Mouse (Mus musculus): Measurements from ENCODE around the gene Rab27a.

Rab27a gene

DNA sequence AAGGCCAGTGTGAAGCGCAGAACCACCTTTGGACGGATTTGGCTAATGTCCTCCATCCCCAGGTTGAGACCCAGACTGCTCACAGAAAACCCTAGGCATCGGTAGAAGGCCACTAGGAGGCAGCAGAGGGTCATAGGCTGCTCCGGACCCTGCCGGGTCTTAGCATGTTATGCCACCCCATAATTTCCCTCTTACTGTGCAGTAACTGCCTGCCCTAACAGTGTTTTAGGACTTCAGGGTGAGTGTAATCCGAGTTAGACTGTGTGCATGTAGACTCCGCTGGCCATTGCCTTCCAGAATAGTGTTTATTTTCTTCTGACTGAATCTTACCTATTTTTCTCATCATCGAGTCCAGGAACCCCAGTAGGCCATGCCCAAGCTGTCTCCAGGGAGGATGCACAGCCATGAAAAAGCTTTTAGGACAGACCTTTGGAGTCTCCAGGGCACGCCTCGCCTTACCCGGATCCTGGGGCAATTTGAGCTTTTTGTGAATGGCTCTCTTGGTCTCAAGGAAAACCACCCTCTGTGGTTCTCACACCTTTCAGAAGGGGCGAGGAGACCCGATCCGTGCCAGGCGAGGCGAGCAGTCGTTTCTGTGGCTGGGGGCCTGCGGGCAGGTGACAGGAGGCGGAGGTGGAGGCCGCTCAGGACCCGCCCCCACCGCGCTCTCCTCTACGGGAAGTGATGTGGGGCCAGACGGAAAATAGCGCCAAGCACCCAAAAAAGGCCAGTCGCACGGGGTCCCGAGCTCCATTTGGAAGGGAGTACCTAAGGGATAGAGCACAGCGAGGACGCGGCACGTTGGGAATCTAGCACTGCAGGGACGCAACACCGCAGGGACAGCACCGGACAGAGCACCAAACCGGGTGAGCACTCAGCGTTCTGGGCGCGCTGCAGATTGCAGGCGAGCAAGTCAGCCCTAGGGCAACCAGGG lies at the start of gene Rab27a:
Gene Rab27a, plus strand, starts transcription at position 709 of the 934 bp plus-strand sequence.
- peak; percentile 59 to 77 for DNase-seq (ENCODE audit: low spot score in 2 of 2)

DNA sequence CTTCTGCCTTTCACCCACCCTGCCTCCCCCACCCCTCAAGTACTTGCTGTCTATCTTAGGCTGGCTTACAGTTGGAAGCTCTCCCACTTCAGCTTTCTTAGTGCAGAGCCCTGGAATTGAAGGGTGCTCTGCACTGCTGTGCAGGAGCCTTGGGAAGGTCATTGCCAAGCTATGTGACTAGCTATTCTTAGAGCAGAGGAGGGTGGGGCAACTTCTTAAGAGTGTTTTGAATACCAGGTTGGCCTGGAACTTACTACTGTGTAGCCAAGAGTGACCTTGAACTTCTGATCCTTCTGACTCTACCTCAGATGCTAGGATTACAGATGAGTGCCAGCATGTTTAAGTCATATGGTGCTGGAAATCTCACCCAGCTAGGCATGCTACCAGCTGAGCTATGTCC lies 48.5 kb upstream of the Rab27a start:
- no peak for DNase-seq (ENCODE audit: low spot score in 2 of 2)

DNA sequence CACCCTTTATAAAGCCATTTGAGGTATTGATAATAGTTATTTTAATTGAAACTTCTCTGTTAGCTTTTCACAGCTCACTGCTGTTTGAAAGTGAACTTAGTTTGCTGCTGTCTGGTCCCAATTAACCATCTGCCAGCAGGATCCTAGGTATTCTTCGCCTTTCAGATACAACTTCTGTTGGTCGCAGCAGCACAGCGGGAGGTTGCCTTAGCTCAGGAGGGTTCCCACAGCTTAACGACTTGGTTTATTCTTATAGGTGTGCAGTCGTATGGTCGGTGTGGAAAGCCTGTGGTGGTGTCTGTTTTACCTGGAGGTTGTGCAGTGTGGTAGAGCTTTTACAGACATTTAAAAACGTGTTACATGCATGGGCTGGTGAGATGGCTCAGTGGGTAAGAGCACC lies 47.8 kb upstream of the Rab27a start:
- no peak for DNase-seq (ENCODE audit: low spot score in 2 of 2)

DNA sequence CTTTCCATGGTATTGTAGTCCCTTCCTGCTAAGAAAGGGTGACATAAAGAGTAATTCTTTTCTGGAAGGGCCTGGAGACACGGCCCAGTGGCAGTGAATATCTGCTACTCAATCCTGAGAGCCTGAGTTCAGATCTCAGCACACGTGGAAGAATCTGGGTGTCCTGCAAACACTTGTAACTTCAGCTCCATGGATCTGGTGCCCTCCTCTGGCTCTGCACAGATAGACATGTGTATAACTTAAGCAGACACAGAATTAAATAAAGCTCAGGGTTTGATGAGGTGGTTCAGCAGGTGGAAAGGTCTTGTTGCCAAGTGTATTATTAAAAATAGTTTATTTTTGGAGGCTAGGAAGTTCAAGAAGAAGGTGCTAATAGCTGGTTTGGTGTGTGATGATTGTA lies 44.2 kb upstream of the Rab27a start:
- DNase-seq (ENCODE audit: low spot score in 2 of 2) = no peak

DNA sequence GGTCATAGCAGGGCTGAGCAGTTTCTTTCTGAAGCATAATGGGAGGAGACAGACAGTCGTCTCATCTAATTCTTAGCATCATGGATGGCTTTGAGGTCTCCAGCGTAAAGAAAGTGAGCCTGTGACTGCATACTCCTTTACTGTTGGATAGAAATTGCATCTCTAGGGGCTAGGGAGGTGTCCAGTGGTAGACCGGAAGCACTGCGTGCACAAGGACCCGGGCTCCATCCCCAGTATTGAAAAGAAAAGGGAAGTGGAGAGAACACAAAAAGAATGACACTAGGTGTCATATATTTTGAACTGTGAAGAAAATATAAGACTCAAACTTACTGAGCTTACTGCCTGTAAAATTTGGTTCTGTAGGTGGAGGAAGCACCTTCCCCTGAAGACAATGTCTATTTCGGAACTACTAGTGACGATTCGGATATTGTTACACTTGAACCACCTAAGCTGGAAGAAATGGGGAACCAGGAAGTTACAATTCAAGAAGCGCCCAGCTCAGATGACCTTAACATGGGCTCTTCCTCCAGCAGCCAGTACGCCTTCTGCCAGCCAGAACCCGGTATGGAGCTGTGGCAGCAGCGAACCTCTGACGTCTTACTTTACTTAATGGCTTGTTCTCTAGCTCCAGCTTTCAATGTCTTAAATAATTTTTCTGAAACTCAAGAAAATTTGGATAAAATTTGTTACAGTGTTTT lies 43.2 kb upstream of the Rab27a start:
- DNase-seq (ENCODE audit: low spot score in 2 of 2) = no peak

DNA sequence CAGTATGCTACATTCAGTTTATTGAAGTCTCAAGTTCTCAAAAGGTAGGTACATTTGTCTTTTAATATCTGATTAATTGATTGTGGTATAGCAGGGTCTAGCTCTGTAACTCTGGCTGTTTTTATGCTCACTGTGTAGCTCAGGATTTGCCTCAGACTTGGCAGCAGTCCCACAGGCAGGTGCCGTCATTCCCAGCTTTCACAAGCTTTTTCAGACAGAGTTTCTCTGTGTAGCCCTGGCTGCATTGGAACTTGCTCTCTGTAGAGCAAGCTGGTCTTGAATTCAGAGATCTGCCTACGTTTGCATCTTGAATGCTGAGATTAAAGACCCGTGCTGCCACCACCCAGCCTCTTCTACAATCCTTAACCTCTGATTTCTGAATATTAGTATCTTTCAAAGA lies 42.5 kb upstream of the Rab27a start:
- no peak for DNase-seq (ENCODE audit: low spot score in 2 of 2)

DNA sequence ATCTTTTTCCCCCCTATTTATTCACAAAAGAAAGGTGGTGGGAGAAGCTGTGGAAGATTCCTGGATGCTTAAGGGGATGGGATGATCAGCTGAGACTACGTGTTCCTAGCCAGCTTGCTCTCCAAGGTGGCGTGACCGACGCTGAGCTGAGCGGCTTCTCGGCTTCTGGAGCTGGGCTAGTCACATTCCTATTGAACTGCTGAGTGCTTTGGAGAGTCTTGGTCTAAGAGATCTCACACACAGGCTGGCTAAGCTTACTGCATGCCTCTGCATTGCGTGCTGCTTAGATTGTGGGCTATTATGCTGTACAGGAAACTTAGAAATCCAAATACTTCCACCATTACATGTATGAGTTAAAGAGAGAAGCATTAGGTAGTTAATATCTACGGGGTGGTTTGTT lies 40.6 kb upstream of the Rab27a start:
- no peak for DNase-seq (ENCODE audit: low spot score in 2 of 2)

DNA sequence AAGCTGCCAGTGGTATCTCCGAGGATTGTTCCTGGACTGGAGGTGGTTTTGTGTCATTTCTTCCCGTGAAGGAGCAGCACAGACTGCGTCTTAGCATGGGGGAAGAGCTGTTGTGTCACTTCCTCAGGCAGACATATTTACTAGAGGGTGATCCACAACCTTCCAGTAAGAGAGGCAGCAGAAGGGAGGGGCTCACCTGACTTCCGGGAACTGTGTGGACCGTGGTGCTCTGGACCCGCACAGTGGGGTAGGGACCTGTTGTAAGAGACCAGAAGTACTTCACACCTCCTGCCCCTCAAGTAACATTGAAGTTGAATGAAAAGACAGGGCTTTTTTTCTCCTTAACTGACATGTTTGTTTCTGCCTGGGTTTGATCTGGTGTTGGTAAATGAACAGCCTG lies 39.5 kb upstream of the Rab27a start:
- DNase-seq (ENCODE audit: low spot score in 2 of 2) = no peak

DNA sequence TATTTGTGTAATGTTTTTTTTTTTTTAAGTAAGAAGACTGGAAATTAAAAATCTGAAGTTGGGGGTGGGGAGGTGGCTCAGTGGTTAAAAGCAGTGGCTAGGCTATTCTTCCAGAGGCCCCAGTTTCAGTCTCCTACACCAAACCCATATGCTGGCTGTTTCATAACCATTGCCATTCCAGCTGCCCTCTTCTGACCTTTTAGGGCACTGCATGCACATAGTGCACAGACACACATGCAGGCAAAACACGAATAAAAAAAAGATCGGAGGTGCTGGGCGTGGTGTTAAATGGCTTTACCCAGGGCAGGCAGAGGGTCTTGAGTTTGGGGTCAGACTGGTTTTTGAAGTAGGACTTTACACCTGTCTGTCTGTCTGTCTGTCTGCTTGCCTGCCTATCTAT lies 38.5 kb upstream of the Rab27a start:
- no peak for DNase-seq (ENCODE audit: low spot score in 2 of 2)

DNA sequence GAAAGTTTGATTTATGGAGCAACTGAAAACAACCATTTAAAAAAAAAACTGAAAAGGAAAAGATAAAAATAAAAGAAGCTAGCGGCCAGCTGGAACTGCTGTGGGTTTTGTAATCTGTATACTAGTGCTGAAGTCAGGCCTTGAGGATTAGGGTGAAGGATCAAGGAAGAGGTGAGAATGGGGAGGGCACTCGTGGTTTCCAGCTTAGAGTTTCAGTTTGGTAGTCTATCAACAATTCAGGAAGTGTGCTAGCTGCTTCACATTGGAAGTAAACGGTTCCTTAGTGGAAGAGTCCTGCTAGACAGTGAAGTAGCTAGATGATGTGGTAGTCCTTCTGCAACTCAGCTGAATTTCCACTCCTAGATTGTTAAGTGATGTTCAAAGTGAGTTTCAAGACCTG lies 36.3 kb upstream of the Rab27a start:
- no peak for DNase-seq (ENCODE audit: low spot score in 2 of 2)

DNA sequence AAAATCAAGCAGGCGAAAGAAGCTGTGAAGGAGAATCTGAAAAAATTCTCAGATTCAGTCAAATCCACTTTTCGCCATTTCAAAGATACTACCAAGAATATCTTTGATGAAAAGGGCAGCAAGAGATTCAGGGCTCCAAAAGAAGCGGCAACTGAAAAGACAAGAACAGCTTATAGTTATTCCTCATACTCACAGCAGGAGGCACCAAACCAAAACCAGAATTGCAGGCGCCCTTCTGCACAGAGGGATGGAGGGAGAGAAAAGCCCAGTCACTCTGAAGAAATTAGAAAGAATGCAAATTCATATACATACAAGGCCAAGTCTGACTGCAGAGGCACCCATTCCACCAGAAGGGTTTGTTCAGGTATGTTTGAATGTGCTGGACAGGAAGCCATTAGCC lies 32.0 kb upstream of the Rab27a start:
- DNase-seq (ENCODE audit: low spot score in 2 of 2) = no peak

DNA sequence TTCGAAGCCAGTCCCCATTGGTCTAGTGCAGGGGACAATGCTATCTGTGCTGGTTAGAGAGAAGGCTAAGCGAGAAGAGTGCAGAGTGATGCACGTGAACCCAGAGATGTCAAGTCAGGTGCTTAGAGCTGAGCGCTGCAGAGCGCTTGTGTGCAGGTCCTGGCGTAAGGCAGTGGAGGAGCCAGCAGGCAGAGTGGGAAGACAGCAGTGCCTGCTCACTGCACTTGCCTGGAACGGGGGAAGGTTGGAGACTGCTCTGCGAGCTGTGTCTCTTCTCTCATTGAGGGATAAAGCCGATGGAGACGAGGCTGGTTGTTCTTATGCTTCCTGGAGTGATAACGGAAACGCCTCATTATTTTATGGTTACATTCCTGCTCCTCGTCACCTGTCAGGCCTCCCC lies 29.9 kb upstream of the Rab27a start:
- no peak for DNase-seq (ENCODE audit: low spot score in 2 of 2)

DNA sequence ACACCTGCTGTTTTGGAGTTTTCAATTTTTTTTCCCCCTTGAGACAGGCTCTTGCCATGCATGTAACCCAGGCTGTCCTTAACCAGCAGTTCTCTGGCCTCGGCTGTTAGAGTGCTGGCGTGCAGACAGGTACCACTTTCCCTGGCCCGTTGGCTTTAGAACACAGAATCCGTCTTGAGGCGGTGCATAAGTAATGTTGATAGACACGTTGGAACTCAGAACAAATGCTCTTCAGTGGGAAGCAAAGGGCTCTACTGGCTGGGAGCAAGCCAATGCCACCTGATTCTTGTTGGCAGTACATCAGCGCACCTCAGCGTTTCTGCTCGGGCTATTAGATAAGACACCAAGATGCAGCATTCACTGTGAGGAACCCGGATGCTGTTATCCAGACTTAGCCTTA lies 24.8 kb upstream of the Rab27a start:
- DNase-seq (ENCODE audit: low spot score in 2 of 2) = no peak

DNA sequence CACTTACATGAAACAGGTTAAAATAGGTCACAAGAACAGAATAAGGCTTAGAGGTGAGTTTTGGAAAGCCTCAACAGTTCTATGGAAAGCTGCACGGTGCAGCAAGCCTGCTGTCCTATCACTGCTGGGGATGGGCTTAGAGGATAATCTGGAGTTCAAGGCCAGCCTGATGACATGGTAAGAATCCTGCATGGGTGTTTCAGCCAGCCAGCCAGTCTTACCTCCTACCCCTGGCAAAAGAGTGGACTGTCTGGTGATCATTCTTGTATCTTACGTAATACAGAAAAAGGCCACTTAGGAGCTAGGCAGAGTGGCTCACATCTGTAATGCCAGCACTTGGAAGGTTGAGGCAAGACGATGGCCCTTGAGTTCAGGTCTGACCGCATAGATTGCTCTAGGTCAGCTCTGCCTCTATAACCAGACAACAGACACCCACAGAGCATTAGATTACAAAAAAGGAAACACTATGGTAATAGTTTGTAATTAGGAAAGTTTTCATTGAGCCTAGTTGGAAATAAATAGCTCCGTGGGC lies 24.0 kb upstream of the Rab27a start:
- no peak for DNase-seq (ENCODE audit: low spot score in 2 of 2)

DNA sequence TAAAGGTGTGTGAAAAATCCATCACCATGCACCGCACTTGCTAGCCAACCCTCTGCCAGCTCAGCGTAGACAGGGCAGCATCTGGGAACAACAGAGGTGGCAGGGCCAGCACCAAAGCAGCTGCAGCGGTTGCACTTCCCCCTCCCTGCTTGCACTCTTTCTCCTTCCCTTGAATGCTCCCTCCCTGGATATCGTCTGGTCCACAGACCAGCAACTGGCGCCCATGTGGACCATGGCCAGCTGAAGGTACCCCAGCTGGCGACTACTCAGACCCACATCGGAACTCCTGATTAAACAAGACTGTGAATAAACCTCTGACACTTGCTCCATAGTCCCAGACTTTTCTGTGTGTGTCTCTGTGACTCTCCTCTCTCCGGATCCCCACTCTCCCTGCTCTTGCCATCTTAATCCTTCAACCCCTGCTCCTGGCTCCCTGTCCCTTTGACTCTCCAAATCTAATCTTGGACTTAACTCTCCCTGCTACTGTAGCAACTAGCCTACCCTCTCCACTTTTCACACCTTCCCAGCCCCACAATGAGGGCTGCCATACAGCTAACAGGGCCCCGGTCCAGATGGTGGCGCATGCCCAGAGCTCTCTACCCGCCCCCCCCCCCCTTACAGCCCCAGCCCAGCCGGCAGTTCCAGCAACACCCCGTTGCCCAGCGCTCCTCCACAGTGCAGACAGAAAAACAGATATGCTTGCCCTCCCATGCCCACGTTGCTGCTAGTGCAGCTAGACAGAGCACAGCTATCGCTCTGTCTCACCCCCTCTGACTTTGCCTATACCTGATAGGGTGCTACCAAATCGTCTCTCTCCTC lies 18.6 kb upstream of the Rab27a start:
- DNase-seq (ENCODE audit: low spot score in 2 of 2) = no peak

DNA sequence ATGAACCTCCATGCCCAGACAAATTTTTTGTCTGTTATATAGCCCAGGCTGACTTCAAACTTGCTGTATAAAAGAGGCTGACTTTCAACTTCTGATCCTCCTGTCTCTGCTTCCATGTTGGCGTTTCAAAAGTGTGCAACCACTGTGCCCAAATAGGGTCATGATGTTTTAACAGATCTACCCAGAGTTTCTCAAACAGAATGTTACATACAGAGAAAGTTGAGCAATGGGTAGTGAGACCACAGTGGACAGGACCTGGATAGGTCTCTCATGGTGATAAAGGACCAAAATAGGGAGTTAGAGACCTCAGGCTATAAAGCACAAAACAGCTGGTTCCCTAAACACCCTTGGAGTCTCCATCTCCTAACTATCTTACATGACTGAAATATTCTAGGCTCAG lies 14.2 kb upstream of the Rab27a start:
- no peak for DNase-seq (ENCODE audit: low spot score in 2 of 2)

DNA sequence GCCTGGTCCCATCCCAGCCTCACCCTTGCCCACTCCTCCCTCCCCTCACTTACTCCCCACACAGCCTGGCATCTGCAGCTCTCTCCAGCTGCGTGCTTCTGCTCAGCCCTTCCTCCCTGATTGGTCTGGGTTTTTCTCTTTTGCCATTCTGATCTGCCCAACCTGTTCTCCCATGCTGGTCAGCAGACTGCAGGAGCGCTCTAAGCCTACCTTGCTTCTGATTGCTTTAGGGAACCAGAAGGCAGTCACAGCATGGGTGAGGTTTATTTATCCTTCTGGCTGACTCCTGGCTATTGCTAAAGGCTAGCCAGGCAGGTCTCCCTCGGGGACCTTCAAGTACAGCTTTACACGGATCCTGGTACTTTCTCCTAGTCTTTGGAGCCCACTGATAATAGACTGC lies 13.2 kb upstream of the Rab27a start:
- no peak for DNase-seq (ENCODE audit: low spot score in 2 of 2)

DNA sequence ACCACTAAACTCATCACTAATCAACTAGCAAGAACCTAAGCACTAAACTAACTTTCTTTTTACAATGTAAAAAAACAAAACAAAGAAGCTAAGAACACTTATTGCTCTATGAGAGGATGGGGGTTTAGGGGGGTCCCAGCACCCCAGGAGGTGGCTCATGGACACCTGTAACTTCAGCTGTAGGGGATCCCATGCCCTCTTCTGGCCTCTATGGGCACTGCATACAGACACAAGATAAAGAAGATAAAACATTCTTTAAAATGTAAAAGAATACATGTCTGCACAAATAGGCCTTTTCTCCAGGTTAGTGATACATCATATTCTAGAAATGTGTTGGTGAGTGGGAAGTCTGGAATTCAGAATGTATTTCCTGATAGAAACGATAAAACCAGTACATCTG lies 11.2 kb upstream of the Rab27a start:
- DNase-seq (ENCODE audit: low spot score in 2 of 2) = no peak

DNA sequence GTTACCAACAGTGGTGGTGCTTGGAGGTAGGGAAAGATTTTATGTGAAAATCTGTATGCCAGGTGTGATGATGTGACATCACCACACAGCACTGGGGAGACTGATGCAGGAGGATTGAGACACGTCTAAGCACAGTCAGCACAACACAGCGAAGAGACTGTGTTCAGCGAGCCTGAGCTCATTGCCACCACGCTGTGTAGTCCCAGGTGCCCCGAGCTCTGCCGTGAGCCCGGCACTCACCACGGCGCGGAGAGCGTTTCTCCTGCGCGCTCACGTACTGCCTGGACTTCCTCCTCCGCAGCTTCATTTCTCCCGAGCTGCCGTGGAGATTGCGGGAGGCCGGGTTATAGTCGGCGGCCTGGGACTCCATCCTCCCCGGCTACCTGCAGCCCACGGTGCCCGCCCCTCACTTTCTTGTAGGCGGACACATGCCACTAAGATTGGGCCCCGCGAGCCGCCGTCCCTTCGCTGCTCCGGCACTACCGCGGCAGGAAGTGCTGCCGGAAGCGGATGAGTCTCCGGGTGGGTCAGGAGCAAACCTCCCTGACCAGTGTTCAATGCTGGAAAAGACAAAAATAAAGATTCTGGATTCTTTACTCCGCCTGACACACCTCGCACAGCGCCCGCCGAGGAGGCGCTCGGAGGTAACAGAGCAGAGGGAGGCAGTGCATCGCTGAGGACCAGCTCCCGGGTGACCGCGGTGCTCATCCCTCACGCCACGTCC lies 5.3 kb upstream of the Rab27a start:
- DNase-seq (ENCODE audit: low spot score in 2 of 2) = peak; percentile 87 to 88

DNA sequence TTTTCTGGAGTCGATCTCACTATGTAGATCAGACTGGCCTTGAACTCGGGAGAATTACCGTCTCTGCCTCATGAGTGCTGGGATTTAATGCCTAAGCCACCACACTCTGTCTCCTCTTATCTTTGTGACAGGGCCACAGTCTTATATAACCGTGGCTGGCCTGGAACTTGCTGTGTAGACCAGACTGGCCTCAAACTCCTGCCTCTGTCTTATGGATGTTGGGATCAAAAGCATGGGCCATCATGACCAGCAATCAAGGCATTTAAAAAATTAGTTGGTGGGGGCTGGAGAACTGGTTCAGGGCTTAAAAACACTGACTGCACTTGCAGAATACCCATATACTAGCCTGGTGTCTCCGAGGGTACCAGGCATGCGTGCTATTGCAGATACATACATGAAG lies 4.6 kb upstream of the Rab27a start, which contains the start of gene Pigb:
Gene Pigb, minus strand, starts transcription at position 299 of the 400 bp plus-strand sequence.
- DNase-seq (ENCODE audit: low spot score in 2 of 2) = no peak

DNA sequence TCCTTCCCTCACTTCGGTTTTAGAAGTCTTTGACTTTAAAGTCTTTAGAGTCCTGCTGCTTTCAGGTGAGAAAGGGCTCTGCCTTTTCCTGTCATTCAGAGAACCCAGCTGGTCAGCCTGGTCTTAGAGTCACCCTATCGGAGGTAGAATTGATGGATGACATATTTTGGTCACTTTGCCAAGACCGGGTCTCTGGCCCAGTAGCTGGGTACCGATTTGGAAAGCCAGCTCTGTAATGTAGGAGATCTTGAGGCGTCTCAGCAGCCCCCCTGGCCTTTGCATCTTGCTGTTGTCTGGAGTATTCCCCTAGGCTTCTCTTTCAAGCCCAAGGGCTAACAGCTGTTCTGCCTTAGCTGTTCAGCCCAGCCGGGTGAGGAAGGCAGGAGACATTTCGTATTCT lies 550 bp downstream of the Rab27a start:
- no peak for DNase-seq (ENCODE audit: low spot score in 2 of 2)

Data from frontal cortex, postnatal 25 days (tissue).